ENCODE assay signal across 24 mouse cellular contexts in the genomic region with DNA sequence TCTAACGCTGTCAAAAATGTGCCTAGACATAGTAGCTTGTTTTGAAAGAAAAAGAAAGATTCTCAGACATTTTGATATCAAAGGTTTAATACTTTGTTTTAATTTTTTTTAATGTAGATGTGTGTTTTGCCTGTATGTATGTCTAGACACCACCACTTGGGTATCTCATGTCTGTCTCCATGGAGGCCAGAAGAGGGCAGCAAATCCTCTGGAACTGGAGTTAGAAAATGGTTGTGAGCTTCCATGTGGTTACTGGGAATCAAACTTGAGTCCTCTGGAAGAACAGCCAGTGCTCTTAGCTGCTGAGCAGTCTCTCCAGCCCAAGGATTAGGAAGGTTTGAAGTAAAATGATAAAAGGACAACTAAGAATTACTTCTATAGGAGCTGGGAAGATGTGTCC. TPM values are rescaled to one million over a fixed set of nuclear protein-coding genes. Genes with fewer than 3 reads are reported as not detected.
A peak's percentile ranks its signal among the peaks of the same experiment; 100 is the strongest.
DNase-seq lines count a peak whose midpoint lies in the region; ATAC-seq and TF ChIP-seq lines count a peak whose summit lies in the region.
"Had no signal": no experiment of that assay in that cellular context is flagged by ENCODE, and none has a peak within 500 bp of the region (broad histone marks: within the 10 kb centered on the region; RNA-seq: fewer than 3 reads in every experiment).

No protein-coding gene starts in this region.

- peaks cover 6% of the 10 kb centered on the region for H3K4me1 ChIP-seq in heart, adult 2 months (ENCODE audit: control insufficient read depth, insufficient read depth, low read length)
- peaks cover 2% of the 10 kb centered on the region; the same call in 1 of the 2 replicates for H3K4me1 ChIP-seq in lung, adult 2 months (ENCODE audit: control insufficient read depth, insufficient read depth, low read length)
- H3K4me1 ChIP-seq in ES-E14 (ENCODE audit: control insufficient read depth in 2 of 2, insufficient read depth in 2 of 2, low read length in 2 of 2, poor library complexity in 1 of 2), result no peaks in the 10 kb centered on the region
- no peaks in the 10 kb centered on the region for H3K4me1 ChIP-seq in hindbrain, embryonic 13.5 days (replicated peaks)
- H3K4me1 ChIP-seq: embryonic facial prominence, embryonic 12.5 days; lung, embryonic 15.5 days had no signal

- ATAC-seq in hindbrain, embryonic 13.5 days (ENCODE audit: low FRiP score), result no peak
- ATAC-seq in granulocyte monocyte progenitor cell, adult 5-6 weeks (replicated peaks; ENCODE audit: poor library complexity, severe bottlenecking), result no peak

- TF ChIP-seq POLR2A in heart, adult 2 months (IDR thresholded peaks at IDR 0.05; ENCODE audit: insufficient read depth, low read depth, low read length), result no peak
- TF ChIP-seq POLR2A in lung, adult 2 months (IDR thresholded peaks at IDR 0.05; ENCODE audit: borderline replicate concordance, extremely low read depth, low read depth, low read length), result no peak

- H3K27ac ChIP-seq in heart, adult 2 months, result no peak overlapping the region
- no peak overlapping the region for H3K27ac ChIP-seq in ES-E14 (ENCODE audit: insufficient read depth, low read depth, low read length, poor library complexity, severe bottlenecking)
- no peak overlapping the region for H3K27ac ChIP-seq in hindbrain, embryonic 13.5 days
- H3K27ac ChIP-seq: embryonic facial prominence, embryonic 12.5 days; heart, embryonic 13.5 days; lung, embryonic 15.5 days had no signal

- H3K9ac ChIP-seq in heart, adult 2 months (ENCODE audit: low read depth, low read length), result no peak overlapping the region
- no peak overlapping the region for H3K9ac ChIP-seq in ES-E14 (ENCODE audit: insufficient read depth, low read depth, low read length, poor library complexity, severe bottlenecking)
- no peak overlapping the region for H3K9ac ChIP-seq in hindbrain, embryonic 13.5 days
- H3K9ac ChIP-seq: embryonic facial prominence, embryonic 12.5 days; heart, embryonic 13.5 days; lung, embryonic 15.5 days had no signal

- H3K9me3 ChIP-seq in ES-E14 (ENCODE audit: control insufficient read depth, insufficient read depth, low read depth, low read length), result no peaks in the 10 kb centered on the region
- H3K9me3 ChIP-seq in hindbrain, embryonic 13.5 days, result no peaks in the 10 kb centered on the region
- H3K9me3 ChIP-seq: embryonic facial prominence, embryonic 12.5 days; heart, embryonic 13.5 days; lung, embryonic 15.5 days had no signal

- no peak overlapping the region for H3K4me2 ChIP-seq in hindbrain, embryonic 13.5 days
- H3K4me2 ChIP-seq: embryonic facial prominence, embryonic 12.5 days; heart, embryonic 13.5 days; lung, embryonic 15.5 days had no signal

- intact Hi-C loops in heart, adult 2 months (cut with DNase I), result no loop called here
- intact Hi-C loops in heart, postnatal 25 days (cut with DNase I), result no loop called here

- DNase-seq in heart, adult 2 months, result no peak
- DNase-seq in heart, postnatal 25 days (ENCODE audit: low spot score), result no peak
- no peak for DNase-seq in lung, adult 2 months
- DNase-seq in lung, postnatal 36 days, result no peak
- peak; percentile 29 for DNase-seq in ES-E14 (ENCODE audit: low read depth, low spot score)
- DNase-seq in embryo, embryonic 11 days, result peak; percentile 11
- DNase-seq: adrenal gland, postnatal 10 days; cerebellum, adult 8-10 months; gastrocnemius, postnatal 36 days; kidney, adult 11 months; kidney, postnatal 4 days; layer of hippocampus, postnatal 36 days; retina, postnatal 1 day; thymus, postnatal 14 days had no signal

- H3K4me3 ChIP-seq in heart, adult 2 months, result no peak overlapping the region
- H3K4me3 ChIP-seq in lung, adult 2 months (replicated peaks; ENCODE audit: extremely low read depth, low read depth, low read length), result no peak overlapping the region
- H3K4me3 ChIP-seq in ES-E14 (ENCODE audit: insufficient read depth in 1 of 2, low read depth in 1 of 2, low read length in 2 of 2, poor library complexity in 1 of 2, severe bottlenecking in 1 of 2), result no peak overlapping the region
- H3K4me3 ChIP-seq in hindbrain, embryonic 13.5 days, result no peak overlapping the region
- H3K4me3 ChIP-seq: embryonic facial prominence, embryonic 12.5 days; heart, embryonic 13.5 days; lung, embryonic 15.5 days had no signal

- H3K36me3 ChIP-seq in heart, adult 2 months (ENCODE audit: control insufficient read depth, insufficient read depth, low read length), result peaks cover 21% of the 10 kb centered on the region
- H3K36me3 ChIP-seq in ES-E14 (ENCODE audit: control insufficient read depth, insufficient read depth, low read length, poor library complexity, severe bottlenecking), result peaks cover 27% of the 10 kb centered on the region
- peaks cover 83% of the 10 kb centered on the region for H3K36me3 ChIP-seq in hindbrain, embryonic 13.5 days

- in situ Hi-C loops in ES-E14 (cut with MboI; ENCODE audit: low sequenced_read_pairs in 2 of 2, unreplicated experiment in 2 of 2), result no loop called here

- peaks cover 10% of the 10 kb centered on the region for H3K79me2 ChIP-seq in heart, adult 2 months (replicated peaks; ENCODE audit: control insufficient read depth, insufficient read depth, low read length)

- H3K27me3 ChIP-seq in heart, adult 2 months (ENCODE audit: control insufficient read depth, insufficient read depth, low read length), result no peaks in the 10 kb centered on the region
- no peaks in the 10 kb centered on the region for H3K27me3 ChIP-seq in hindbrain, embryonic 13.5 days
- H3K27me3 ChIP-seq: CH12.LX; embryonic facial prominence, embryonic 12.5 days; heart, embryonic 13.5 days; lung, embryonic 15.5 days had no signal

- TF ChIP-seq EP300 in heart, adult 2 months (IDR thresholded peaks at IDR 0.05; ENCODE audit: insufficient read depth, low read depth, low read length), result no peak

- 79% methylated on average over 1 of the region's 1 CpGs for WGBS in heart, adult 2 months
- WGBS in lung, adult 2 months, result 94% methylated on average over 1 of the region's 1 CpGs
- 89% methylated on average over 1 of the region's 1 CpGs for WGBS in hindbrain, embryonic 13.5 days

- TF ChIP-seq CTCF in heart, adult 2 months (IDR thresholded peaks at IDR 0.05), result peak; percentile 58
- TF ChIP-seq CTCF in lung, adult 2 months (IDR thresholded peaks at IDR 0.05; ENCODE audit: insufficient read depth, low read length), result 0 out of 2 replicates have a peak, but pooled peaks have one; percentile 4

TF ChIP-seq in ES-E14, 5 proteins besides CTCF, POLR2A, EP300 and RAD21:
- TF ChIP-seq MAFK (IDR thresholded peaks at IDR 0.05; ENCODE audit: insufficient read depth, low read depth, low read length) (no peak), ZC3H11A (IDR thresholded peaks at IDR 0.05; ENCODE audit: borderline replicate concordance, low read depth, low read length) (0 out of 2 replicates have a peak, but pooled peaks have one; percentile 19)

RNA-seq across cellular contexts. Expression of a gene that starts 10.1 kb away (rescaled TPM):
- 10 to 100 TPM; 96.7 to 97.0 TPM for total RNA-seq in heart, adult 2 months (2021)
- 34.1 and 62.8 TPM in 2 replicates for polyA plus RNA-seq in heart, adult 2 months (2012; rRNA removed)
- 100 to 1,000 TPM in 1 of 2 experiments, 10 to 100 TPM in 1; 97.7 to 108 TPM for total RNA-seq in heart, postnatal 25 days (2021)
- 34.8 and 50.1 TPM in 2 replicates for polyA plus RNA-seq in lung, adult 2 months (2012; rRNA removed)
- 63.6 and 68.9 TPM in 2 replicates for total RNA-seq in ES-E14 (2012; rRNA removed)
- 83.7 and 85.2 TPM in 2 replicates for polyA plus RNA-seq in hindbrain, embryonic 13.5 days (2015; fragmentation: Nextera tagmentation; extraction: Ambion mirVana)
- total RNA-seq in granulocyte monocyte progenitor cell, adult 5-6 weeks (2014; fragmentation: Nextera tagmentation), result 92.4 and 110 TPM in 2 replicates
- 108 and 140 TPM in 2 replicates for total RNA-seq in granulocyte monocyte progenitor cell, adult 5-6 weeks (2017)

RNA-seq across cellular contexts. Expression of a gene that starts 13.0 kb away (rescaled TPM):
- total RNA-seq in heart, adult 2 months (2021), result 10 to 100 TPM; 53.7 to 54.7 TPM
- polyA plus RNA-seq in heart, adult 2 months (2012; rRNA removed), result 23.3 and 37.5 TPM in 2 replicates
- total RNA-seq in heart, postnatal 25 days (2021), result 10 to 100 TPM; 51.3 to 58.7 TPM
- 13.0 and 16.4 TPM in 2 replicates for polyA plus RNA-seq in lung, adult 2 months (2012; rRNA removed)
- total RNA-seq in ES-E14 (2012; rRNA removed), result 42.8 and 70.9 TPM in 2 replicates
- polyA plus RNA-seq in hindbrain, embryonic 13.5 days (2015; fragmentation: Nextera tagmentation; extraction: Ambion mirVana), result 203 and 205 TPM in 2 replicates
- total RNA-seq in granulocyte monocyte progenitor cell, adult 5-6 weeks (2014; fragmentation: Nextera tagmentation), result 92.2 and 108 TPM in 2 replicates
- 102 and 108 TPM in 2 replicates for total RNA-seq in granulocyte monocyte progenitor cell, adult 5-6 weeks (2017)

RNA-seq across cellular contexts. Expression of a gene that starts 38.6 kb away (rescaled TPM):
- total RNA-seq in heart, adult 2 months (2021), result not detected
- not detected in 2 replicates for polyA plus RNA-seq in heart, adult 2 months (2012; rRNA removed)
- under 1 TPM in 1 of 2 experiments, not detected in 1; 0.08 TPM for total RNA-seq in heart, postnatal 25 days (2021)
- polyA plus RNA-seq in lung, adult 2 months (2012; rRNA removed), result 0.14 TPM in 1 of 2 replicates, not detected in the other
- 1.1 and 1.3 TPM in 2 replicates for total RNA-seq in ES-E14 (2012; rRNA removed)
- 0.09 TPM in 1 of 2 replicates, not detected in the other for polyA plus RNA-seq in hindbrain, embryonic 13.5 days (2015; fragmentation: Nextera tagmentation; extraction: Ambion mirVana)
- not detected in 2 replicates for total RNA-seq in granulocyte monocyte progenitor cell, adult 5-6 weeks (2014; fragmentation: Nextera tagmentation)
- total RNA-seq in granulocyte monocyte progenitor cell, adult 5-6 weeks (2017), result not detected in 2 replicates
- total RNA-seq: adrenal gland, postnatal 10 days; gastrocnemius, postnatal 36 days; layer of hippocampus, postnatal 36 days; megakaryocyte-erythroid progenitor cell, adult 5-6 weeks; neutrophil, adult 5-6 weeks had no signal
- polyA plus RNA-seq: embryonic facial prominence, embryonic 12.5 days; frontal cortex, adult 2 months; heart, embryonic 13.5 days; limb, embryonic 11.5 days had no signal

Comparison
In these comparisons a context has a peak if more than half of its experiments do, and no peak if none do; other contexts are left out.
1. DNase-seq: peak in ES-E14 (single experiment) and embryo, embryonic 11 days (single experiment); none in heart, adult 2 months (0 of 2), heart, postnatal 25 days (single experiment), lung, adult 2 months (single experiment) and lung, postnatal 36 days (single experiment).